14 mouse cellular contexts compared by ENCODE assay signal in genomic region chr5:38813391-38814109, GRCm38 (mm10).
DNase-seq lines count a peak whose midpoint lies in the region; ATAC-seq lines count a peak whose summit lies in the region.
"Had no signal": no experiment of that assay in that cellular context is flagged by ENCODE, and none has a peak within 500 bp of the region (broad histone marks: within the 10 kb centered on the region; RNA-seq: fewer than 3 reads in every experiment).

No protein-coding gene starts in this region.

- ATAC-seq in cerebellum, adult (ENCODE audit: insufficient number of reproducible peaks, low FRiP score, low TSS enrichment), result no peak
- ATAC-seq in neural tube, embryonic 14.5 days (ENCODE audit: low read depth), result peak; percentile 28; the same call in 1 of the 2 replicates
- no peak; the same call in 1 of the 2 replicates for ATAC-seq in neural tube, embryonic 15.5 days (ENCODE audit: low FRiP score)

- H3K36me3 ChIP-seq in neural tube, embryonic 14.5 days (ENCODE audit: control insufficient read depth, insufficient read depth, low read length), result no peaks in the 10 kb centered on the region
- no peaks in the 10 kb centered on the region for H3K36me3 ChIP-seq in neural tube, embryonic 15.5 days
- no peaks in the 10 kb centered on the region for H3K36me3 ChIP-seq in limb, embryonic 10.5 days
- H3K36me3 ChIP-seq: liver, embryonic 13.5 days had no signal

- DNase-seq in cerebellum, postnatal 14 days, result peak; percentile 73 to 76
- DNase-seq in limb, embryonic 10.5 days (ENCODE audit: low spot score), result peak; percentile 66
- DNase-seq in adrenal gland, adult (ENCODE audit: inconsistent age in 2 of 2, low spot score in 1 of 2), result no peak
- no peak for DNase-seq in right cerebral cortex, postnatal 36 days (ENCODE audit: low spot score in 2 of 2)
- no peak for DNase-seq in retina, postnatal 1 day
- DNase-seq: heart, adult 11 months; heart, postnatal 14 days; kidney, adult 2 months; layer of hippocampus, adult 9-11 months; liver, embryonic 13.5 days; lung, postnatal 36 days had no signal

- 42% methylated on average over 9 of the region's 9 CpGs for WGBS in neural tube, embryonic 14.5 days
- 44% methylated on average over 9 of the region's 9 CpGs for WGBS in neural tube, embryonic 15.5 days
- 16% methylated on average over 9 of the region's 9 CpGs for WGBS in limb, embryonic 10.5 days

- no peaks in the 10 kb centered on the region for H3K27me3 ChIP-seq in neural tube, embryonic 14.5 days (ENCODE audit: control insufficient read depth, insufficient read depth, low read length)
- H3K27me3 ChIP-seq in neural tube, embryonic 15.5 days (replicated peaks), result no peaks in the 10 kb centered on the region
- peaks cover 6% of the 10 kb centered on the region; the same call in 1 of the 2 replicates for H3K27me3 ChIP-seq in limb, embryonic 10.5 days (ENCODE audit: low read depth, poor library complexity, severe bottlenecking)
- H3K27me3 ChIP-seq: liver, embryonic 13.5 days had no signal

- H3K27ac ChIP-seq in neural tube, embryonic 14.5 days (ENCODE audit: low read depth, low read length), result no peak overlapping the region
- H3K27ac ChIP-seq in neural tube, embryonic 15.5 days (replicated peaks), result no peak overlapping the region
- peak overlapping the region; percentile 71; the same call in 1 of the 2 replicates for H3K27ac ChIP-seq in limb, embryonic 10.5 days
- H3K27ac ChIP-seq: liver, embryonic 13.5 days had no signal

- no peak overlapping the region for H3K4me3 ChIP-seq in neural tube, embryonic 14.5 days (ENCODE audit: low read depth, low read length)
- no peak overlapping the region for H3K4me3 ChIP-seq in neural tube, embryonic 15.5 days (replicated peaks)
- H3K4me3 ChIP-seq in limb, embryonic 10.5 days, result peak overlapping the region; percentile 11; the same call in 1 of the 2 replicates
- H3K4me3 ChIP-seq: liver, embryonic 13.5 days had no signal

- H3K4me1 ChIP-seq in neural tube, embryonic 14.5 days (ENCODE audit: control insufficient read depth, insufficient read depth, low read length), result no peaks in the 10 kb centered on the region
- H3K4me1 ChIP-seq in neural tube, embryonic 15.5 days, result peaks cover 18% of the 10 kb centered on the region
- peaks cover 33% of the 10 kb centered on the region for H3K4me1 ChIP-seq in limb, embryonic 10.5 days
- H3K4me1 ChIP-seq: liver, embryonic 13.5 days had no signal

- no peak overlapping the region for H3K4me2 ChIP-seq in neural tube, embryonic 14.5 days (ENCODE audit: low read depth, low read length)
- H3K4me2 ChIP-seq in neural tube, embryonic 15.5 days, result no peak overlapping the region
- H3K4me2 ChIP-seq: liver, embryonic 13.5 days had no signal

- no peaks in the 10 kb centered on the region for H3K9me3 ChIP-seq in neural tube, embryonic 14.5 days (ENCODE audit: control insufficient read depth, low read length)
- no peaks in the 10 kb centered on the region for H3K9me3 ChIP-seq in neural tube, embryonic 15.5 days (replicated peaks)
- no peaks in the 10 kb centered on the region for H3K9me3 ChIP-seq in limb, embryonic 10.5 days (replicated peaks)
- H3K9me3 ChIP-seq: liver, embryonic 13.5 days had no signal

- H3K9ac ChIP-seq in neural tube, embryonic 14.5 days (replicated peaks; ENCODE audit: low read depth, low read length), result no peak overlapping the region
- H3K9ac ChIP-seq in neural tube, embryonic 15.5 days (replicated peaks), result no peak overlapping the region
- H3K9ac ChIP-seq: liver, embryonic 13.5 days had no signal

Comparison
In these comparisons a context has a peak if more than half of its experiments do, and no peak if none do; other contexts are left out.
1. DNase-seq: peak in cerebellum, postnatal 14 days (2 of 2) and limb, embryonic 10.5 days (single experiment); none in adrenal gland, adult (0 of 2), right cerebral cortex, postnatal 36 days (0 of 2) and retina, postnatal 1 day (single experiment).